Mouse (Mus musculus) lung, postnatal 0 days (tissue): ENCODE measurements around the gene Phlda1. TPM values are rescaled to one million over a fixed set of nuclear protein-coding genes. Genes with fewer than 3 reads are reported as not detected.

ENCODE experiments used
- ATAC-seq: fragments of 200-750 bp; cut with Nextera tagmentation; 2 replicates; pipeline ENCODE4 v1.8.0; 2017; ENCODE audit warnings: moderate library complexity
- DNase-seq: peaks from one replicate; pipeline ENCODE4 v3.0.0-alpha.2; 2016; ENCODE audit warnings: low spot score
- H3K27ac ChIP-seq: fragments of 300-500 bp; sonication (generic); 2 replicates; pipeline ENCODE4 v1.5.1; 2014; ENCODE audit warnings: antibody characterized with exemption, mild to moderate bottlenecking, low read length, mixed read lengths
- H3K27me3 ChIP-seq: fragments of 300-500 bp; sonication (generic); replicated peaks from 2 replicates; pipeline ENCODE4 v1.6.1; 2014; ENCODE audit warnings: low read length, mixed read lengths; ENCODE audit not compliant: insufficient read depth
- H3K36me3 ChIP-seq: fragments of 300-500 bp; sonication (generic); 2 replicates; pipeline ENCODE4 v1.6.1; 2014; ENCODE audit warnings: low read length, mixed read lengths; ENCODE audit not compliant: insufficient read depth
- H3K4me1 ChIP-seq: fragments of 300-500 bp; sonication (generic); 2 replicates; pipeline ENCODE4 v1.6.1; 2014; ENCODE audit warnings: antibody characterized with exemption, low read depth, low read length, mixed read lengths; ENCODE audit not compliant: insufficient read depth
- H3K4me2 ChIP-seq: fragments of 300-500 bp; sonication (generic); replicated peaks from 2 replicates; pipeline ENCODE4 v1.6.1; 2014; ENCODE audit warnings: low read depth, mild to moderate bottlenecking, low read length, moderate library complexity, mixed read lengths
- H3K4me3 ChIP-seq: fragments of 300-500 bp; sonication (generic); 2 replicates; pipeline ENCODE4 v1.5.1; 2014; ENCODE audit warnings: low read depth, low read length
- H3K9ac ChIP-seq: fragments of 300-500 bp; sonication (generic); replicated peaks from 2 replicates; pipeline ENCODE4 v1.6.1; 2014; ENCODE audit warnings: low read depth, mild to moderate bottlenecking
- H3K9me3 ChIP-seq: fragments of 300-500 bp; sonication (generic); 2 replicates; pipeline ENCODE4 v1.6.1; 2016; ENCODE audit warnings: low read length, mixed read lengths
- CTCF ChIP-seq: IDR thresholded peaks from 2 replicates; pipeline ENCODE4 v1.5.1; 2016; ENCODE audit warnings: antibody characterized with exemption, mild to moderate bottlenecking
- EP300 ChIP-seq: IDR thresholded peaks from 2 replicates; pipeline ENCODE4 v1.6.1; 2016; ENCODE audit warnings: antibody characterized with exemption, mild to moderate bottlenecking, control low read depth
- WGBS: fragments of 180-500 bp; shearing (Covaris S2); extraction: QIAGEN DNeasy Blood & Tissue Kit; methylation state at CpG from one replicate; pipeline ENCODE4 v1.1.7; 2014; 5-methylcytosine and 5-hydroxymethylcytosine counted together
- polyA plus RNA-seq: library from polyadenylated mRNA; unstranded; fragments of >200 nt; fragmentation: Nextera tagmentation; extraction: Ambion mirVana; gene quantifications from 2 replicates; pipeline ENCODE4 v1.2.1, GENCODE M21; 2015

The Phlda1 gene
- polyA plus RNA-seq, 1 experiment from 2014 or later: 100.0 TPM

- Histone ChIP-seq H3K27me3 (no peaks in the 10 kb centered on the region), H3K9me3 (no peaks in the 10 kb centered on the region), H3K36me3 (no peaks in the 10 kb centered on the region), H3K27ac (no peak overlapping the region), H3K9ac (no peak overlapping the region), H3K4me2 (no peak overlapping the region), H3K4me3 (no peak overlapping the region), H3K4me1 (peaks cover 6% of the 10 kb centered on the region; the same call in 1 of the 2 replicates)
- DNase-seq (peak; percentile 38), ATAC-seq (peak; percentile 30)
- TF ChIP-seq CTCF: no peak
- TF ChIP-seq EP300: peak; percentile 72
- WGBS: 46% methylated on average over 8 of the region's 8 CpGs
Measured at GRCm38 (mm10) chr10:111534691-111535090, 28.6 kb downstream of the Phlda1 start.

- no peak for ATAC-seq
- TF ChIP-seq CTCF (no peak), EP300 (no peak)
- H3K4me2 ChIP-seq: peak overlapping the region; percentile 56
Measured at GRCm38 (mm10) chr10:111537410-111537809, 31.3 kb downstream of the Phlda1 start.

GRCm38 (mm10) chr10:111539724-111540324 is 33.7 kb downstream of the Phlda1 start:
- peak; percentile 81 for ATAC-seq

More at GRCm38 (mm10) chr10:111537410-111537809, 31.3 kb downstream of the Phlda1 start:
- DNase-seq: peak; percentile 26
- Histone ChIP-seq H3K4me1 (peaks cover 10% of the 10 kb centered on the region; the same call in 1 of the 2 replicates), H3K36me3 (no peaks in the 10 kb centered on the region), H3K27ac (0 out of 2 replicates have a peak overlapping the region, but pooled peaks have one; percentile 14), H3K4me3 (peak overlapping the region; percentile 27; the same call in 1 of the 2 replicates), H3K9ac (no peak overlapping the region; the same call in 1 of the 2 replicates), H3K27me3 (no peaks in the 10 kb centered on the region), H3K9me3 (no peaks in the 10 kb centered on the region)
- 40% methylated on average over 19 of the region's 19 CpGs for WGBS

GRCm38 (mm10) chr10:111540678-111541077 is 34.6 kb downstream of the Phlda1 start:
- TF ChIP-seq CTCF (no peak), EP300 (no peak)
- Histone ChIP-seq H3K9ac (no peak overlapping the region), H3K9me3 (no peaks in the 10 kb centered on the region), H3K4me3 (no peak overlapping the region), H3K36me3 (no peaks in the 10 kb centered on the region), H3K4me1 (peaks cover 19% of the 10 kb centered on the region), H3K4me2 (no peak overlapping the region), H3K27ac (peak overlapping the region; percentile 1), H3K27me3 (no peaks in the 10 kb centered on the region)
- no peak for ATAC-seq
- 83% methylated on average over 9 of the region's 9 CpGs for WGBS
- no peak for DNase-seq

More at GRCm38 (mm10) chr10:111539724-111540324, 33.7 kb downstream of the Phlda1 start:
- no peaks in the 10 kb centered on the region for H3K9me3 ChIP-seq
- H3K27ac ChIP-seq: peak overlapping the region; percentile 62
- no peak overlapping the region for H3K9ac ChIP-seq
- H3K27me3 ChIP-seq: no peaks in the 10 kb centered on the region
- no peaks in the 10 kb centered on the region for H3K36me3 ChIP-seq
- peak; percentile 83; the same call in 1 of the 2 replicates for TF ChIP-seq EP300
- no peak for TF ChIP-seq CTCF
- peak overlapping the region; percentile 37; the same call in 1 of the 2 replicates for H3K4me2 ChIP-seq
- peak; percentile 95 for DNase-seq
- peaks cover 19% of the 10 kb centered on the region for H3K4me1 ChIP-seq
- 9% methylated on average over 9 of the region's 9 CpGs for WGBS
- no peak overlapping the region for H3K4me3 ChIP-seq

GRCm38 (mm10) chr10:111543106-111543505 is 37.0 kb downstream of the Phlda1 start:
- Histone ChIP-seq H3K9me3 (no peaks in the 10 kb centered on the region), H3K27ac (no peak overlapping the region), H3K4me1 (peaks cover 19% of the 10 kb centered on the region), H3K36me3 (no peaks in the 10 kb centered on the region), H3K4me2 (no peak overlapping the region), H3K9ac (no peak overlapping the region), H3K4me3 (no peak overlapping the region), H3K27me3 (no peaks in the 10 kb centered on the region)
- ATAC-seq: no peak
- TF ChIP-seq EP300 (no peak), CTCF (no peak)
- 81% methylated on average over 7 of the region's 7 CpGs for WGBS
- no peak for DNase-seq

- 15% methylated on average over 7 of the region's 7 CpGs for WGBS
- no peak overlapping the region for H3K27ac ChIP-seq
- H3K4me1 ChIP-seq: peaks cover 19% of the 10 kb centered on the region
- H3K9ac ChIP-seq: no peak overlapping the region
- no peak overlapping the region for H3K4me2 ChIP-seq
- H3K4me3 ChIP-seq: no peak overlapping the region
- H3K27me3 ChIP-seq: no peaks in the 10 kb centered on the region
- H3K9me3 ChIP-seq: no peaks in the 10 kb centered on the region
- no peaks in the 10 kb centered on the region for H3K36me3 ChIP-seq
- DNase-seq (peak; percentile 76), ATAC-seq (peak; percentile 54)
- TF ChIP-seq CTCF (no peak), EP300 (peak; percentile 78)
Measured at GRCm38 (mm10) chr10:111543781-111544260, 37.7 kb downstream of the Phlda1 start.
